Mouse (Mus musculus) gonadal fat pad, adult 2 months (tissue): ENCODE data around the gene Tmem229b. TPM values are rescaled to one million over a fixed set of nuclear protein-coding genes. Genes with fewer than 3 reads are reported as not detected.
"Not testable (repeated sequence)": the region's sequence is repeated elsewhere in the genome, so short reads cannot be mapped to it uniquely, and the experiment has no call there.

Experiments
- DNase-seq: peaks from one replicate; pipeline ENCODE4 v3.0.0-alpha.2; 2012; ENCODE audit warnings: low read depth
- polyA plus RNA-seq: library from polyadenylated mRNA; depleted of rRNA; stranded (reverse); fragments of >200 nt; gene quantifications from 2 replicates; pipeline ENCODE4 v1.2.3, GENCODE M21; 2012

Gene Tmem229b
- polyA plus RNA-seq, 1 experiment = 27.4 TPM

DNA sequence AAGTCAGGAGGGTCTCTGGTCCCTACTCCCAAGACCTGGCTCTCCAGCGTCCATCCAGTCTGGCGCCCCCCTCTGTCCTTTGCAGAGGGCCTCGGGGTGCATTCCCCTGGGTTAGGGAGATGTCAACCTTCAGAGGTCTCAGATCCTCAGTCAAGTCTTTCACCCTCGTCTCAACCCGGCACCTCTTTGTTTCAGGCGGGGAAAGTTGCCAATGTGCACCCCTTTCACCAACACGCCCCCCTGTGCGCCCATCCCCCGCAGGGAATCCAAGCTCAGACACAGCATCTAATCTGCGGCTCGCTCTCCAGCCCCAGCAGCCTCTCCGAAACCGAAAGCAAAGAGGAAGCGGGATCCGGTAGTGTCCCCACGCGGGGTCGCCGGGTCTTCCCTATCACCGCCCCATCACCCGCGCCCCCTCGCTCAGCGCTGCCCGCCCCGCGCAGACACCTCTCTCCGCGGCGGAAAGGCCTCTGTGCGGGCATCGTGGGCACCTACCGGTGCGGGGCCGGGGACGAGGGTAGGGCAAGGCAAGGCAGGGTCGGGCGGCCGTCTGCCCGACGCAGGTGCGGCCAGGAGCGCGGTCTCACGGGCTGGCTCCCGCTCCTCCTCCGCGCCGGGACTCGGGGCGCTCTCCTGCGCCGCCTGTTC, 825 bp downstream of the Tmem229b start:
- DNase-seq = no peak

DNA sequence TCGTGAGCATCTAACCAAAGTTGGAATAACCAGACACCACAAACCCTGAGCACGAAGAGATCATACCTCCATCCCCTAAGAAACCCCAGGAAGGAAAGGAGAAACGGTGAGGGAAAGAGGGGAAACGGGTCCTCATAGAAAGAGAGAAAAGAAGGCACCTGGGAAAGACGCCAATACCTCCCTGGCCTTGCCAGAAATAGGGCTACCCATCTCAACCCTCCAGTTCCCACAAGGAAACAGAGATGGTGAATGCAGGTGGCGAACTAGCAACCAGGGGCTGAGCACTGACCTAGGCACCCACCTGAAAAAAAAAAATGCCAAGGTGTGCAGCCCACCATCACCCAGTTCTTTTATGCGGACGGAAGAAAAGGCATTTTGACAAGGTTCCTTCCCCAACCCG, 1.4 kb downstream of the Tmem229b start:
- DNase-seq = no peak

DNA sequence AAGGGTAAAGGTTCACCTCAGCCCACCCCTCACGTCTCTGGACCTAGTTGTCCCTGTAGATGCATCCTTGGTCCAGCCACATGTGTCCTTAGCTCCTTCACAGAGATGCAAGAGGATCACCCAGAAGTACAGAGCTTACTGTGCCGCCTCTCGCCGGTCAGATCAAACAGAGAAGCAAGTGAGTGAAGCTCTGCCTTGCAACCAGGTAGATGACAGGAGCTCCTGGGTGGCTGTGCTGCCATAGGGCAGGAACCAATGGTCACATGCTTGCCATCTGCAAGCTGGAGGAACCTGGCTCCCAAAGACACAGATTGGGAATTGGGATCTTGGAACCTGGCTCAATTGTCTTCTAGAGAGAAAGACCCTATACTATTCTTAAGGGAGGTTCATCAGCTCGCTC, 2.0 kb downstream of the Tmem229b start:
- DNase-seq = no peak

DNA sequence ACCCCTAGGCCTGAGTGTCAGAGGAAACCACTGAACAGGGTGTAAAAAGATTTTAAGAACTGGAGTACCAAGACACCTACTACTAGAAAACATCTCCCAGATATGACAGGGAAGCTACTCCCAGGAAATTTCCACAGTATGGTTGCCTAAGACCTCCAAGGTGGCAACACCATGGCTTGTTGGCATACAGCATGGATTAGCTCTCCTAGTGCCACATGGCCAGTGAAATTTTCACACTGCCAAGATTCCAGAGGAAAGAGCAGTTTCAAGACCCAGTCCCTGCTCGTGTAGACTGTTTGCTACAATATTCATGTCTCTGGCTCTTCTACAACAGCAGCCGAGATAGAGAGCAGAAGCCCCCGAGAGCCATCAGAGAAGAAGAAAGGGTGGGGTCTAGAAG, 4.4 kb downstream of the Tmem229b start:
- DNase-seq = no peak

DNA sequence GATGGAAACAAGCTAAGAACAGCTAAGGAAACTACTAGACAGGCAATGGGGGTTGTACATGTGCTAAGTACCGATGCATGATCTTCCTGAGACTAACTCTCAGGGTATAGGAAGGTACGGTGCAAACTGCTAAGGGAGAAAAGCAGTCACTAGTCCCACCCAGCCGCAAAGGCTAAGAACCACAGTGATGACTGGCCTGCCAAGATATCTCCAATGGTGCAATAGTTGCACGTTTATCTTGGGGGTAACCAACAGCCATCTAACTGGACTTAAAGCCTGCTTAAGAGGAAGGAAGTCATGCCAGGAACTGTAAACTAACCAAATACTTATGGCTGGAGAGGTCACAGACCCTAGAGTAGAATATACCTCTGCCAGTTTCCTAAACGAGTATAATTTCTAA, 5.0 kb downstream of the Tmem229b start:
- DNase-seq = no peak

DNA sequence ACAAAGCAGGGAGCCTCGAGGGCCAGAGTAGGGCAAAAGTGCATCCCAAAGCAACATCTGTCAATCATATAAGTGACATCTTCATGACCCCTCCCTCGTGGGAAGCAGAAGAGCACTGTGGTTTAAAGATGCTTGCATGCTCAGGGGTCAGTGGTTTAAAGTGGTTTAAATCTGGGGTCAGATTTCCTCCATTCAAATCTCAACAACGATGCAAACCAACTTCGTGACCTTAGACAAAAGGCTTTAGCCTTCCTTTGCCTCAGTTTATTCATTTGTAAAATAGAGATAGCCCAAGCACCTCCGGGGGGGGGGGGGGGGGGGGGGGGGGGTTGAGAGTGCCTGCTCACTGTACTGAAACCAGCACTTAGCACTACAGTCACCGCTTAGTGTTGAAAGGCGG, 10.7 kb downstream of the Tmem229b start:
- no peak for DNase-seq

DNA sequence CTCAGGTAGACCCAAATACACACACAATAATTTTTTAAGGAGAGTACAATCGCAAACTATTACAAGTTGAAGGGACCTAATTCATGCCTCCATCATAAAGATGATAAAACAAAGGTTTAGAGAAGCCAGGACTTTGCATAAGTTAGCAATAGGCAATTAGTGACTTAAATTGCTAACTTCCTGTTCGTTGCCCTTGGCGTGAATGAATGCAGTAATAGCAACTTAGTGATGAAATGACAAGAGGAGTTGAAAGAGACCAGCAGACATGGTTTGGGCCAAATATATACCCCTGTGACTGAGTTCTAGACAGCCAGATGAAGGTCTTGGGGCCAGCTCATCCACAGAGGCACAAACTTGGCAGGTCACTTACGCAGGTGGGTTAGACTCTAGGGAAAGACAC, 11.2 kb downstream of the Tmem229b start:
- no peak for DNase-seq

DNA sequence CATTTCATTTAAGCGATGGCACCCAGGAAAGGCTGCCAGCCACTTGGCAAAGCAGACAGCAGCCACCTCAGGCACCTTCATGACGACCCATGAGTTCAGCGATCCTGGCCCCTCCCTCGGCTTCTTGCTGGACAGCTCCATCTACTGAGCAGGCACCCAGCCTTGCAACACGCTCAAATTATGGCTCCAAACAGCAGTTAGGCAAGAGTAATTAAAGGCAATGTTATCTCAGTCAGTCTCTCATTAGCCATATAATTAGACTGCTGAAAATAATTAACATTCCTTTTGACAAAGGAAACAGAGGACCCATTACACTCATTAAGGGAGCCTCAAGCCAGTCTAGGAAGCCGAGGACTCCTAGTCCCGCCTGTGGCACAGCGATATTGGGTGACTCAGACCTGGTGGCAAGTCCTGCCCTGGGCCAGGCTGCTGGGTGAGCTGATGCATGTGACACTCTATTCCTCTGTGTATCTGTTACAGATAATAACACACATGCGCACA, 19.8 kb downstream of the Tmem229b start:
- no peak for DNase-seq

DNA sequence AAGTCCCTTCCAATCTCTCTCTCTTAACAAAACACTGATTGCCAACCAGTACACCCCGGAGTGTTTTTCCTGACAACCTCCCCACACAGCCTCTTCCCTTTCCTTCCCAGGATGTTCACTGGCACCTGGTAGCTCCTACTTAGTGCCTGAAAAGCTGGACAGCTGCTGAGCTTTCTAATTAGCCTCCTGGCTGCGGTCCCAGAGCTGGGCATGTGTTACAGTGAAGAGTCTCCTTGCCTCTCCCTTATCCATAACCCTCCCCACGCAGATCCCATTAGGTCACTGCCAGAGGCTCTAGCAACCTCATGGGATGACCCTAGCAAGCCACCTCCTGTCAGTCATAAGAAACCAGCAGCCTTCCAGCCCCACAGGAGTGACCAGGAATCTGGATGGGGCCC, 23.4 kb downstream of the Tmem229b start:
- DNase-seq = peak; percentile 98

DNA sequence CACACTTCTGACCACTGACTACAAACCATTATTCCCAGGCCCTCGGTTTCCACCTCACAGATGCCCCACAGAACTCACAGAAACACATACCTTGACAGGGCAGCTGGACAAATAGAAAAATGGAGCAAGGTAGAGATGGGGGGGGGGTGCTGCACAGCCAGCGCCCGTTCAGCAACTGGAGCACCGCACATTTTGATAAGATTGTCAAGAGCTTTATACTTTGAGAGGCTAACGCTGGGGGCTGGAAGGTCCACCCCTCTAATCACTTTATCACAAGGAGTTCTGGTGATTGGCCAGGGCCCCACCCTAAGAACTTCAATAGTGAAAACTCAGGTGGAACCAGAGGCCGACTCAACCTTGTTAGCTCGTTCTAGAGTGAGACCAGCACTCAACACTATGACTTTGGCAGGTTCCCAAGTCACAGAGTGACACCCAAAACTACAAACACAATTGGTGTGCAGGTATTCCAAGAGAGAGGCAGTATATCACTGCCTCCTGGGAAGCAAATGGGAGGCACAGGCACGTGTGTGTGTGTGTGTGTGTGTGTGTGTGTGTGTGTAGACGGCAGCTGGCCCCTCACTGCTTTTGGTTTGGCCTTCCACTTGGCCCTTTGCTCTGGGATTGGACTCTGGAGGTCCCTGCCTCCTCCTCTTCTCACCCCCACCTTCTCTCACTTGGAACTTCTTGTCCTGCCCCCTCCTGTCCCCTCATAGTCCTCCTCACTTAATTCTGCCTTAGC, 24.0 kb downstream of the Tmem229b start:
- no peak for DNase-seq

DNA sequence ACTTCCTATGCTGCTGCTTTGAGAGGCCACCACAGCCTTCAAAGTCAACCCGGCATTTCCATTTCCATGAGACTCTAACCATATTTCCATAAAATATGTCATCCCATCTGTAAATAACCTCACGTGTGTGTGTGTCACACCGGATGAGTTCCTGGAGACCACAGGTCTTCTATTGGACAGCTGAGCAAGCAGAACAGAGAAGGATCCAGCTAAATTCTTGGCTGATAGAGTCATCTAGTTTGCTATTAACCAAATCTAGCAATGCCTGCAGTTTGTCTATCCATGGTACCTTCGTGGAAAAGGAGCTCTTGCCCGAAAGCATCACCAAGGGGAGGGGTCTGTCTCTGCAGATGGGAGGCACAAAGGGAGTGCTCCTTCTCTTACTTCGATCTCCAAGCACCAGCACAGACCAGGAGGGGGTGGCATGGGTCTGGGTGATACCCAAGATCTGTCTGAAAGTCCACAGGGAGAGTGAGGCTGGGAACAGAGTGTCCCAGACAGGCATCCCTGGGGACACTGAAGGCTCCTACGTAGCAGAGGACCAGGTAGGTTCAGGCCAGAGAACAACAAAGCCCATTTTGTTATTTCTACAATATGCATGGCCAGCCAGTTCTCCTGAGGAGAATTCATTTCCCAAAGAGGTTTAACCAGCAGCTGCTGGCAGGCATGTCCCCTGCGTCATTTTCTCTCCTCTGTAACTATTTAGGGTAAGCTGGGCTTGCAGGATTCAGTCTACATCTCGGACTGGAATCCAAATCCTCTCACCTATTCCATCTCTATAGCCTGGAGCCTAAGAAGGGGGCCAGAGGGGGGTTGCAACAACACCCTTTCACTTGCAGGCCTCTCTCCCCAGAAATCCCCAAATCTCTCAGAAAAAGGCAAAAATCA, 25.2 kb downstream of the Tmem229b start:
- DNase-seq = peak; percentile 70

DNA sequence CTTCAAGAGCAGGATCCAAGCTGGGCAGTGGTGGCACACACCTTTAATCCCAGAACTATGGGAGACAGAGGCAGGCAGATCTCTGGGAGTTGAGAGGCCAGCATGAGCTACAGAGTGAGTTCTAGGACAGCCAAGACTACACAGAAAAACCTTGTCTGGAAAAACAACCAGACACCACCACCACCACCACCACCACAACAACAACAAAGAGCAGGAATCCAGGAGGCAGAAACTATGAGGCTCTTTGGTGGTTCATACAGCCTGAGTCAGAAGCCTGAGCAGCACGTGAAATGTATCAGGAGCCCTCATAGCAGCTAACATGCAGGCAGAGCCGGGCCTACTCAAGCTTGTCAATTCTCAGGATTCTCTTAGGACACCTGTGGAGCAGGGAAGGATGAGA, 26.3 kb downstream of the Tmem229b start:
- no peak for DNase-seq

DNA sequence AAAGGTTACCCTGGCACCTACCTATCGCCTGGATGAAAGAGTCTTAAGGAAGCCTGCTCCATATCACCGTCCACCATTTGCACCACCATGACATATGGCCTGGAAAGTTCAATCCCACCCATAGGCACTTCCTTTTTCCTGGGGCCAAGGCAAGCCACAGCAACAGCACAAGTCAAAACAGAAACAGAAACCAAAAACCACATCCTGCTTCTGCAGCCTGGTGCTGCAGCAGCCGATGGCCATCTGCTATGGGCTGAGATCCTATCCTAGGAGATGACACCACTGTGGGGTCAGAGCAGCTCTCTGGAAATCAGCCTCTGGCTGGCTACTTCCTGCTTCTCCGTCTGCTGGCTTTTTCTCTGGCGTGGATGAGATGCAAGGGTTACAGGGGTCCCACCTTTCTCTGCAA, 26.7 kb downstream of the Tmem229b start:
- no peak for DNase-seq

DNA sequence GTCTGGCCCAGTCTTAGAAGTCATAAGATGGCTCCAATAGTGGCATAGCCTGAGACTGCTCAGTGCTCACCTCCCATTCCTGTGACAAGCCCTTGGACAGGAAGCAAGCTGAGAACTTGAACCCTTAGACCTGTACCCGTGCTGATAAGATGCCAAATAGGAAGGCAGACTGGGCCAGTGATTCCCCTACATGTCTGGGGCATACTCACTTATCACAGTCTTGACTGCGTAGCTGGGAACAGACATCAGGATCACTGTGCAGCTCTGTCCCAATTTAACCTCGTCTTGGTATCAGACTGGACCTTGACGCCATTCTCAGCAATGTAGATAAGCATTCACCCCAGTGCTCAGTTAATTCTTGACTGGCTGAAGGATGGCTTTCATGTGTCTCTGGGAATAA, 29.9 kb downstream of the Tmem229b start:
- DNase-seq = no peak

DNA sequence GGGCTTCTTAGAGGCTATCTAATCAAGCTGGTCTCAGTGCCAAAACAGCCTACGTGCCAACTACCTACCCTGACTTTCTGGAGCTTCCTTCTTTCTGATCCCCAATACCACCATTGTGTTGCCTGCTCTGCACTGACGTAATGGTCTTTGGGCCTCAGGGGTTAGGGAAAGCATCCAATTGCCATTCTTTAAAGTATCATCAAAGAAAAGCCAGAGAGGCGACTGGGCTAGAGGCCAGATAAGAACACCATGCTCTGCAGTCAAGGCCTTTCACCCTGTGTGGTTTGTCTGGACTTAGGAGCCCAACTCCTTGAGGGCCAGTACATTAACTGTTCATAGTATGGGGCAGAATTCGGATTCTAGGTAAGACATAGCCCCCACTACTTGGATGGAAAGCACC, 30.3 kb downstream of the Tmem229b start:
- DNase-seq = peak; percentile 94

DNA sequence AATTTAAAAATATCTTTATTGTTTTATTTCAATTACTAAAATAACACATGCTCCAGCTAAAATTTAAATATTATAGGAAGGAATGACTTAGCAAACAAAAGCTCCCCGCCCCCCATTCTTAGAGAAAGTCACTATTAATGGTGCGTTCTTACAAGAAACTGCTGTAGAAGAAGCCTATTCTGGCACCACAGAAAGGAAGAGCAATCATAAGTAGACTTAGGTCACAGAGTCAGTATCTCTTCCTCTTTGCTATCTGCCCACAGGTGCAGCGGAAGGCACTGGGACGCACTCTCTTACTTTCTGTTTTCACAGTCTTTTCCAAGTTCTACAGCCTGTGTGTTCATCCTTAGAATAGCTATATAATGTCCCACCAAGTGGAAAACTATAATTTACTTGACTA, 31.6 kb downstream of the Tmem229b start:
- DNase-seq = no peak

DNA sequence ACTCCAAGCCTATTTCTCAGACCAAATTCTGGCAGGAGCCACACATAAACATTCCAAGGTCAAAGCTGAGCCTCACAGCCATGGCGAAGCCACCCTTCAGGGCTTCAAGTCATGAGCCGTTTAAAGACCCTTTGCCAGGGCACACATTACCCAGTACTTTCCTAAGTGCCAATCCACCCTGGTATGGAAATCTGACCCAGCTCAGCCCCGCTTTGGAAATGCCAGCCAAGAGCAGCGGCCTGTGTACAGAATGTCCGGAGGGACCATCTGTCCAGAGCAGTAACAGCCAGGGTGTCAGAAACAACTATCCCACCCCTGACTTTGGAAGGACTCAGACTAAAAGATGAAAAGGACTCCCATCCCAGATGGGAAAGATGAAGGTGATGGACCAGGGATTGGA, 32.7 kb downstream of the Tmem229b start:
- no peak for DNase-seq

DNA sequence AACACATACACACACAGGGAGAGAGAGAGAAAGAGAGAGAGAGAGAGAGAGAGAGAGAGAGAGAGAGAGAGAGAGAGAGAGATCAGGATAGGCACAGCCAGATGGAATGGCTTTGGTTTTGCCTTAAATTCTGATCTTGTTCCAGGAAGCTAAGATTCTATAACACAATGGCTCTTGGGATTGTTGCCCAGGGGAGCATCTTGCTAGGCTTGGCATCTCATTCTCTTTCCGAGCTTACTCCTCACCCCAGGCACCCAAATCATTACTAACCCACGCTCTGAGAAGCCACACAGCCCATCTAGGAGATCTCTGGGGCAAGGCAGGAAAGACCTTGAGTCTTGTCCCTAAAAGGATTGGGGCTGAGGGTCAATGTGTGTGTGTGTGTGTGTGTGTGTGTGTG, 33.6 kb downstream of the Tmem229b start:
- no peak for DNase-seq

DNA sequence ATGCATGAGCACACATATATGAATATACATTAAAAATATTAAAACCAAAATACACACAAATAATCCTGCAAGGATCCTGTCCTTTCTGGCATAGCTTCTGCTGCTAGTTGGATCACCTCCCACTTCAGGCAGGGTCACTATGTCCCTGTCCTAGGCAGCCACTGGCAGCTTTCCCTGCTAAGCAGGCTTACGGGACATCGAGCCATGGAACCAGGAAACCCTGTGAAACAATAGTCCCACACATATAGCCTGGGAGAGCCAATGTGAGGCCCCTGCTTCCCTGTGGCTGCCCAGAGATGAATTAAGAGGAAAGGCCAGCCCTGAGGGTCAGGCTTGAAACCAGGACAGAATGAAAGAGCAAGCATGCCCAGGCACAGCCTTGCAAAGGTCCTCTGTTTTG, 35.8 kb downstream of the Tmem229b start:
- DNase-seq = peak; percentile 87

DNA sequence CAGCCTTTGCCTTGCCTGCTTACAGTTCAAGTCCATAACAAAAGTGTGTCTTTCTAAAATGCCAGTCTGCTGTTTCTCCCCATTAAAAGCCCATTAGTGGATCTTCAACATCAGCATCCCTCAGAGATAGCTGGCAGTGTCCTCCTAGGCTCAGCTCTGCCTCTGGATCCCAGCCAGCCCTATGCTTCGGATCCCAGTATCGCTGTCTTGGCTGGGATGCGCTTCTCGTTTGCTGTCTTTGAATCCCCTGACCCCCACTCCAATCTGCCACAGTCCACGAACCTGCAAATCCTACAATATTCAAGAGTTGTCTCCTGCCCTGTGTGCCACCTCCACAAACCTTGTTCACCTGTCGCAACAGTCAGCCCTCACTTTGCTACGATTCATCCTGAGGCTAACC, 36.7 kb downstream of the Tmem229b start:
- DNase-seq = no peak

DNA sequence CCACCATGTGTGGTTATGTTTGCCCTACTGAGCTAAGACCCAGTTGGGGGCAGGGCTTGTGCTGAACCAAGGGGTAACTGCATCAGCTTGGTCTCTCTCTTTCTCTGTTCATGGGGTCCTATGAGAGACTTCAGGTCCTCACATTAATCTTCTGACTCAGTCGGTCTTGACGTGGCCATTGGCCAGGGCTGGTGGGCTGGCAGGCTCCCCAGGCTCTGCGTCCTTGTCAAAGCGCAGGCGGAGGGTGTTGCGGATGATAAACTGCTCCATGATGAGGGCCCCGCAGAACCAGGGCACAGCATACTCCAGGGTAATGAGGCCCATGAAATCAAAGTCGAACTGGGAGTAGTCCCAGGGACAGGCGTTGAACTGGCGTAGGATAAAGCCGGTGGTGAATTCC, 42.9 kb downstream of the Tmem229b start:
- not testable (repeated sequence) for DNase-seq

DNA sequence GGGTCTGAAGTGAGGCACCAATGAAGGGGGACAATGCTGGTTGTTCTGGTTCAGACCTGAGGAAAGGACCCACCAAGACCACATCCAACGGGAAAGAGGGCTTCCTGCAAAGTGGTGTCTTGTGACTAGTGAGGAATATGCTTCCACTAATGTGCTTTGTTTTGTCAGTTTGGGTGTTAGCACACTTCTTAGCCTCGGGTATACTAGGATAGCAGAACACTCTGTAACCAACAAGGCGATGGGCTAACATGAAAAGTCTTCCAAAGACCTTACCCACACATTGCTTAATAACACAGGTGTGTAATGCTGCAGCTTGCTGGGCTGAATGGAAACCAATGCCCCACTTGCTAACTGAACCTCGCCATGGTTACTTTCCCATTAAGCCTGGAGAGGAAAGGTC, 51.0 kb downstream of the Tmem229b start:
- peak; percentile 93 for DNase-seq

DNA sequence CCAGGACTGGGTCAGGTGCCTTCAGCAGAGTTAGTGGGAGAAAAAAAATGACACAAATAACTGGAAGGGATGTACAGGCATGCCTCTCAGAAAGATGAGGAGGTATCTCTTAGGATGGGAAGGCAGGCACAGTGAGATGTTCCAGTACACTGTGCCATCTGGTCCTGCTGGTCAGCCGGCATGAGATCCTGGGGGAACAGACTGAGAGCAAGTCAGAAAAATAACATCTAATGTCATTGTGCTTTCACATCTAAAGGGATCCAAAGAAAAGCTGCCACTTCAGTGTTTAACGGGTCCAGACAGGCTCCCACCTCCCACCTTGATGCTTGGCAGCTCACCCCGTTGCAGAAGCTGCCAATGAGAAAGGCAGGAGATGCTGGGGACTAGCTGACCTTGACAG, 54.9 kb downstream of the Tmem229b start:
- no peak for DNase-seq
